Mouse (Mus musculus) liver, postnatal 0 days (tissue): Measurements from ENCODE around the gene Serhl.

Experiments
- CTCF ChIP-seq: sonication (generic); IDR thresholded peaks from 2 replicates; pipeline ENCODE4 v1.5.1; 2016; ENCODE audit warnings: antibody characterized with exemption, low read depth
- EP300 ChIP-seq: IDR thresholded peaks from 2 replicates; pipeline ENCODE4 v1.6.1; 2016; ENCODE audit warnings: antibody characterized with exemption, low read depth, mild to moderate bottlenecking

DNA sequence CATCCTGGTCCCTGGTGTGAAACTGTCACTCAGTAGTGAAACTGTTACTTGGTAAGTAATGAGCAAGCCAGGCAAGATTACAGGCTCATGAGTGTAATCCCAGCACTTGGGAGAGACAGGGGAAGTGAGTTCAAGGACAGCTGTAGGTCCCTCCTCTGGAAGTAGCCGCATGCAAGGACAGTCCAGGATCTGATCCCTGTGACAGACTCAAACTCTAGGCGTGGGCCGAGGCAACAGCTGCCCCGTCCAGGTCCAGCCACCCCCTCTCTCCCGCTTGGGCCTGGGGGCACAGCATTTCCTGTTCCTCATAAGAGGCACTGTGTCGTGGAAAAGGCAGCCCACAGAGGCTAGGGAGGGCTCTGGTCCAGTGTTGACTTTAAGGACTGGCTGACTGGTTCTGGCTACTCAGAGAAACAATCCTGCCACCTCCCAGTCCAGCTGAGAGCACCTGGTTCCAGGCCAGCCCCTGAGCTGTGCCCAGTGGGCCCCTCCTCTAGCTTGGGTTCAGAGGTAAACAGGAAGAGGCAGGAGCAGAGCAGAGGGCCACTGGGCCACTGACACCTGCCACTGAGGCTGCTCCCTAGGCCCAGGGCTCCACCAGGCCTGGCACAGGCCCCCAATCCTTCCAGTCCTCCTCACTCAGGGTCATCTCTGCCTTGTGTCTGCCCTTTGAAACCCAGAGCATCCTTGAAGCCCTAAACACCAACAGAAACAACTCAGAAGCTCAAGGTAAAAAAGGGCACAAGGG lies 66.5 kb downstream of the Serhl start:
- no peak for TF ChIP-seq CTCF
- TF ChIP-seq EP300 = no peak
